Mouse (Mus musculus) neutrophil, adult 83 days (primary cell): Measurements from ENCODE around the gene Fer1l4. TPM values are rescaled to one million over a fixed set of nuclear protein-coding genes. Genes with fewer than 3 reads are reported as not detected.

ENCODE experiments used
- total RNA-seq, 2 experiments: library from RNA; stranded (reverse); gene quantifications; one replicate each; pipeline ENCODE4 v1.2.4; 2023

The Fer1l4 gene
- total RNA-seq, result not detected

DNA sequence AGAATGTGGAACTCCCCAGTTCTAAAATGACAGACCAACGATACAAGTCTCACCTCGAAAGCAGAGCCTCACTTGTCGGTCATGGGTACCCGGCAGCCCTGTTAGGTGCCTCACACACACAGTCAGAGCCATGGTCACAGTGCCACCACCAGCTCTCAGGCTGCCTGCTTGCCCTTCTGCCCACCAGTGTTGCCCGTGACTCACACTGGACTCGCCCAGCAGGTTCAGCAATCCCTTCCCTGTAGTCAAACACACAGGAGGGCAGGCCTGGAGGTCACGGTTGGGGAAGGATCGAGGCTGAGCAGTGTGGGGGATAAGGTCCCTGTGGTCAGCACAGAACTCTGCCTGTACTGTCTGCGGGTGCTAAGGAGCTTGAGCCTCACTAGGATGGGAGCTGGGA lies at the start of gene Fer1l4:
Gene Fer1l4, minus strand, starts transcription at position 132 of the 400 bp plus-strand sequence.

GRCm38 (mm10) chr2:156065099-156066041 lies 12.6 kb upstream of the Fer1l4 start, which contains the start of gene Spag4:
Gene Spag4, plus strand, starts transcription at chr2:156065175.

DNA sequence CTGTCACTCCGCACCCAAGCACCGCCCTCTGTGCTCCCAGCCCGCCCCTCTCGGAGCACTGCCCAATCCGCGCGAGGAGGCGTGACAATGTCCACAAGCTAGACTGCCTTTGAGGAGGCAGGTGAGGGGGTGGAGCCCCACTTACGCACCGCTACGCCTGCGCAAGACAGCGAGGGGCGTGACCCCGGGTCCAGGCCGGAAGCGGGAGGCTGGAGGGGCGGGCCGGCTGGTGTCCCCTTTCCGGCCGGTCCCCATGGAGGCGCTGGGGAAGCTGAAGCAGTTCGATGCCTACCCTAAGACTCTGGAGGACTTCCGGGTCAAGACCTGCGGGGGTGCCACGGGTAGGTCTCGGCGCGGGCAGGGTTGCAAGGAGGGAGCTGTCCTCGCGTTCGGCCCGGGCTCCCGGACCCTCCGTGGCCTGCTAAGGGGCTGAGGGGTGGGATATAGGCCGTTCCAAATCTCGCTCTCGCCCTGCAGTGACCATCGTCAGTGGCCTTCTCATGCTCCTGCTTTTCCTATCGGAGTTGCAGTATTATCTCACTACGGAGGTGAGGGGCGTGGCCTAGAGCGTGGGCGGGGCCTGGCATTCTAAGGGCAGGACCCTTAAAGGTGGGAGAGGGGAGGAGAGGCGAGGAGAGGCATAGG lies 44.7 kb downstream of the Fer1l4 start, which contains the start of the genes 6430550D23Rik and Ergic3:
Gene 6430550D23Rik, minus strand, starts transcription at position 90 of the 645 bp plus-strand sequence.
Gene Ergic3, plus strand, starts transcription at position 158 of the 645 bp plus-strand sequence.

Other genes starting within 250 kb of the Fer1l4 start
- 10 to 100 TPM in 1 of 2 experiments, 1 to 10 TPM in 1; 7.0 to 10.7 TPM for gene BC029722, start 233.5 kb downstream of the Fer1l4 start, total RNA-seq
- gene Eif6, start 226.0 kb downstream of the Fer1l4 start, total RNA-seq, result 10 to 100 TPM; 79.8 to 91.0 TPM
- not detected for gene Fam83c, start 218.1 kb downstream of the Fer1l4 start, total RNA-seq
- 10 to 100 TPM; 13.0 to 17.1 TPM for gene Uqcc1, start 122.6 kb downstream of the Fer1l4 start, total RNA-seq
- gene Gm15557, start 112.2 kb downstream of the Fer1l4 start, total RNA-seq, result not detected
- gene Gdf5, start 107.6 kb downstream of the Fer1l4 start, total RNA-seq, result not detected
- gene Cep250, start 96.5 kb downstream of the Fer1l4 start, total RNA-seq, result 10 to 100 TPM; 58.0 to 65.1 TPM
- under 1 TPM; 0.42 to 0.55 TPM for gene 6430550D23Rik, start 45.0 kb downstream of the Fer1l4 start, total RNA-seq
- 10 to 100 TPM; 62.0 to 62.6 TPM for gene Ergic3, start 44.9 kb downstream of the Fer1l4 start, total RNA-seq
- gene Spag4, start 12.2 kb upstream of the Fer1l4 start, total RNA-seq, result under 1 TPM; 0.33 to 0.42 TPM
- gene Cpne1, start 59.0 kb upstream of the Fer1l4 start, total RNA-seq, result 10 to 100 TPM; 71.3 to 80.9 TPM
- gene Rbm12, start 59.0 kb upstream of the Fer1l4 start, total RNA-seq, result 10 to 100 TPM; 26.7 to 30.4 TPM
- gene Gm28036, start 74.1 kb upstream of the Fer1l4 start, total RNA-seq, result 10 to 100 TPM; 16.8 to 17.4 TPM
- gene Romo1, start 91.1 kb upstream of the Fer1l4 start, total RNA-seq, result 10 to 100 TPM; 44.4 to 51.7 TPM
- gene Nfs1, start 91.2 kb upstream of the Fer1l4 start, total RNA-seq, result 10 to 100 TPM; 16.4 to 19.5 TPM
- 1,000 to 10,000 TPM in 1 of 2 experiments, 100 to 1,000 TPM in 1; 884 to 1,046 TPM for gene Rbm39, start 127.3 kb upstream of the Fer1l4 start, total RNA-seq
- 10 to 100 TPM; 20.5 to 22.4 TPM for gene Phf20, start 143.5 kb upstream of the Fer1l4 start, total RNA-seq